Mouse (Mus musculus): Measurements from ENCODE around the gene Copz1. TPM values are rescaled to one million over a fixed set of nuclear protein-coding genes. Genes with fewer than 3 reads are reported as not detected.

Copz1 gene
- total and polyA plus RNA-seq, 2 experiments, result 55.9 to 142 TPM

DNA sequence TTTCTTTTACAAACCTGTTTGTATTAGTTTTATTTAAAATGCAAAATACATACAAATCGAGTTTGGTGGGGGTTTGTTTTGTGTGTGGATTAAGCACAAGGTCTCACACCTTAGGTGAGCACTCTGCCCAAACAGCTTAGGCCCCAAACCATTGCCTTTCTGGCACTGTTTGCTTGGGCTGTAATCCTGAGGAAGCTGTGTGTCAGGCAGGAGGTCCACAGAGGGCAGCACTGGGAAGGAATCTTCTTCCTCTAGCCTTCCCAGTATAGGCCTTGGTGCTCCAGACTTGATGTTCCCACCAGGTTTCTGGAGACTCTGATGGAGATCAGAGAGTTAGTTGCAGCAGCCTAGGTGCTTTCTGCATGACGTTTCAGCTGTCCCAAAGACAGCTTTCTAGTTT, 12.1 kb downstream of the Copz1 start:
- 17% methylated on average over 2 of the region's 2 CpGs for WGBS
- H3K9ac ChIP-seq (ENCODE audit: low read depth, low read length), result peak overlapping the region; percentile 21
- no peak overlapping the region for H3K4me3 ChIP-seq (ENCODE audit: insufficient read depth, low read depth, low read length)
- peak overlapping the region; percentile 90 for H3K27ac ChIP-seq (replicated peaks; ENCODE audit: insufficient read depth, low read depth, low read length)
- H3K27me3 ChIP-seq (ENCODE audit: control insufficient read depth, insufficient read depth, low read length), result no peaks in the 10 kb centered on the region
- peaks cover 5% of the 10 kb centered on the region; the same call in 1 of the 2 replicates for H3K36me3 ChIP-seq (ENCODE audit: control insufficient read depth, insufficient read depth, low read length)
- H3K79me2 ChIP-seq (ENCODE audit: control insufficient read depth, insufficient read depth, low read length), result peaks cover 8% of the 10 kb centered on the region; the same call in 1 of the 2 replicates
- peaks cover 28% of the 10 kb centered on the region for H3K4me1 ChIP-seq (ENCODE audit: control insufficient read depth, insufficient read depth, low read length)
- TF ChIP-seq POLR2A (IDR thresholded peaks at IDR 0.05; ENCODE audit: extremely low read depth, insufficient read depth, low read length), result no peak
- TF ChIP-seq CTCF (IDR thresholded peaks at IDR 0.05; ENCODE audit: low read depth, low read length), result peak; percentile 54; the same call in 1 of the 2 replicates
- DNase-seq (ENCODE audit: extremely low read depth, low read depth, low spot score), result no peak

- H3K79me2 ChIP-seq (ENCODE audit: control insufficient read depth, insufficient read depth, low read length), result peaks cover 8% of the 10 kb centered on the region; the same call in 1 of the 2 replicates
- H3K36me3 ChIP-seq (ENCODE audit: control insufficient read depth, insufficient read depth, low read length), result peaks cover 13% of the 10 kb centered on the region
- H3K4me3 ChIP-seq (ENCODE audit: insufficient read depth, low read depth, low read length), result no peak overlapping the region
- H3K4me1 ChIP-seq (ENCODE audit: control insufficient read depth, insufficient read depth, low read length), result peaks cover 21% of the 10 kb centered on the region
- TF ChIP-seq CTCF (IDR thresholded peaks at IDR 0.05; ENCODE audit: low read depth, low read length) (no peak), POLR2A (IDR thresholded peaks at IDR 0.05; ENCODE audit: extremely low read depth, insufficient read depth, low read length) (no peak)
- H3K27ac ChIP-seq (replicated peaks; ENCODE audit: insufficient read depth, low read depth, low read length), result peak overlapping the region; percentile 90
- H3K9ac ChIP-seq (ENCODE audit: low read depth, low read length), result peak overlapping the region; percentile 29; the same call in 1 of the 2 replicates
- 5% methylated on average over 1 of the region's 1 CpGs for WGBS
- H3K27me3 ChIP-seq (ENCODE audit: control insufficient read depth, insufficient read depth, low read length), result no peaks in the 10 kb centered on the region
- DNase-seq (ENCODE audit: extremely low read depth, low read depth, low spot score), result peak; percentile 96
Observed at GRCm38 (mm10) chr15:103285778-103286417, 13.4 kb downstream of the Copz1 start.

GRCm38 (mm10) chr15:103289600-103289999, 17.1 kb downstream of the Copz1 start:
- WGBS, result 71% methylated on average over 5 of the region's 5 CpGs
- Histone ChIP-seq H3K79me2 (ENCODE audit: control insufficient read depth, insufficient read depth, low read length) (peaks cover 8% of the 10 kb centered on the region; the same call in 1 of the 2 replicates), H3K27me3 (ENCODE audit: control insufficient read depth, insufficient read depth, low read length) (no peaks in the 10 kb centered on the region), H3K9ac (ENCODE audit: low read depth, low read length) (no peak overlapping the region), H3K4me3 (ENCODE audit: insufficient read depth, low read depth, low read length) (no peak overlapping the region), H3K4me1 (ENCODE audit: control insufficient read depth, insufficient read depth, low read length) (peaks cover 14% of the 10 kb centered on the region), H3K36me3 (ENCODE audit: control insufficient read depth, insufficient read depth, low read length) (peaks cover 40% of the 10 kb centered on the region), H3K27ac (replicated peaks; ENCODE audit: insufficient read depth, low read depth, low read length) (no peak overlapping the region)
- DNase-seq (ENCODE audit: extremely low read depth, low read depth, low spot score), result no peak
- TF ChIP-seq POLR2A (IDR thresholded peaks at IDR 0.05; ENCODE audit: extremely low read depth, insufficient read depth, low read length), result no peak
- TF ChIP-seq CTCF (IDR thresholded peaks at IDR 0.05; ENCODE audit: low read depth, low read length), result no peak

GRCm38 (mm10) chr15:103290417-103290816, 17.9 kb downstream of the Copz1 start:
- H3K79me2 ChIP-seq (ENCODE audit: control insufficient read depth, insufficient read depth, low read length), result peaks cover 5% of the 10 kb centered on the region; the same call in 1 of the 2 replicates
- no peak overlapping the region for H3K9ac ChIP-seq (ENCODE audit: low read depth, low read length)
- no peak overlapping the region for H3K27ac ChIP-seq (replicated peaks; ENCODE audit: insufficient read depth, low read depth, low read length)
- no peak overlapping the region for H3K4me3 ChIP-seq (ENCODE audit: insufficient read depth, low read depth, low read length)
- peaks cover 43% of the 10 kb centered on the region for H3K36me3 ChIP-seq (ENCODE audit: control insufficient read depth, insufficient read depth, low read length)
- WGBS, result 74% methylated on average over 6 of the region's 6 CpGs
- TF ChIP-seq CTCF (IDR thresholded peaks at IDR 0.05; ENCODE audit: low read depth, low read length) (no peak), POLR2A (IDR thresholded peaks at IDR 0.05; ENCODE audit: extremely low read depth, insufficient read depth, low read length) (no peak)
- no peaks in the 10 kb centered on the region for H3K27me3 ChIP-seq (ENCODE audit: control insufficient read depth, insufficient read depth, low read length)
- peaks cover 6% of the 10 kb centered on the region for H3K4me1 ChIP-seq (ENCODE audit: control insufficient read depth, insufficient read depth, low read length)
- no peak for DNase-seq (ENCODE audit: extremely low read depth, low read depth, low spot score)

- Histone ChIP-seq H3K27ac (replicated peaks; ENCODE audit: insufficient read depth, low read depth, low read length) (no peak overlapping the region), H3K4me1 (ENCODE audit: control insufficient read depth, insufficient read depth, low read length) (peaks cover 3% of the 10 kb centered on the region), H3K79me2 (ENCODE audit: control insufficient read depth, insufficient read depth, low read length) (peaks cover 5% of the 10 kb centered on the region; the same call in 1 of the 2 replicates), H3K36me3 (ENCODE audit: control insufficient read depth, insufficient read depth, low read length) (peaks cover 43% of the 10 kb centered on the region), H3K9ac (ENCODE audit: low read depth, low read length) (no peak overlapping the region), H3K27me3 (ENCODE audit: control insufficient read depth, insufficient read depth, low read length) (no peaks in the 10 kb centered on the region), H3K4me3 (ENCODE audit: insufficient read depth, low read depth, low read length) (no peak overlapping the region)
- WGBS, result 92% methylated on average over 9 of the region's 9 CpGs
- TF ChIP-seq CTCF (IDR thresholded peaks at IDR 0.05; ENCODE audit: low read depth, low read length) (no peak), POLR2A (IDR thresholded peaks at IDR 0.05; ENCODE audit: extremely low read depth, insufficient read depth, low read length) (no peak)
- DNase-seq (ENCODE audit: extremely low read depth, low read depth, low spot score), result no peak
Observed at GRCm38 (mm10) chr15:103290843-103291242, 18.3 kb downstream of the Copz1 start.

Data from liver, adult 2 months (tissue).